Mouse (Mus musculus) cortical plate, adult 2 months (tissue): ENCODE results near the gene Olfr780.

ENCODE experiments used
- CTCF ChIP-seq: fragments of 200-500 bp; IDR thresholded peaks from 2 replicates; pipeline ENCODE4 v1.5.1; 2011; ENCODE audit warnings: mild to moderate bottlenecking, control low read depth, low read length; ENCODE audit not compliant: insufficient read depth; ENCODE audit errors: extremely low read depth
- POLR2A ChIP-seq: fragments of 200-500 bp; IDR thresholded peaks from 2 replicates; pipeline ENCODE4 v1.6.1; 2011; ENCODE audit warnings: mild to moderate bottlenecking, low read length, control low read depth; ENCODE audit not compliant: insufficient read depth; ENCODE audit errors: extremely low read depth

GRCm38 (mm10) chr10:129271081-129271535 lies 46.8 kb upstream of the Olfr780 start, which contains the start of gene Olfr777:
- TF ChIP-seq CTCF (no peak), POLR2A (no peak)
